Mouse (Mus musculus) intestine, embryonic 14.5 days (tissue): ENCODE data around the gene Tmcc3. TPM values are rescaled to one million over a fixed set of nuclear protein-coding genes. Genes with fewer than 3 reads are reported as not detected.
A peak's percentile ranks its signal among the peaks of the same experiment; 100 is the strongest.

ENCODE experiments used
- ATAC-seq: fragments of 200-750 bp; cut with Nextera tagmentation; replicated peaks from 2 replicates; pipeline ENCODE4 v1.8.0; 2017; ENCODE audit warnings: low read depth, moderate number of reproducible peaks, moderate TSS enrichment, moderate library complexity; ENCODE audit not compliant: low FRiP score, low TSS enrichment
- DNase-seq: peaks from one replicate; pipeline ENCODE4 v3.0.0-alpha.2; 2018; ENCODE audit warnings: low spot score
- H3K27ac ChIP-seq: fragments of 300-500 bp; sonication (generic); 2 replicates; pipeline ENCODE4 v1.5.1; 2014; ENCODE audit warnings: low read depth, mild to moderate bottlenecking, control low read depth
- H3K27me3 ChIP-seq: fragments of 300-500 bp; sonication (generic); replicated peaks from 2 replicates; pipeline ENCODE4 v1.6.1; 2014; ENCODE audit warnings: low read length, control low read depth; ENCODE audit not compliant: control insufficient read depth, insufficient read depth
- H3K36me3 ChIP-seq: fragments of 300-500 bp; sonication (generic); 2 replicates; pipeline ENCODE4 v1.6.1; 2014; ENCODE audit warnings: low read length, control low read depth; ENCODE audit not compliant: control insufficient read depth, insufficient read depth
- H3K4me1 ChIP-seq: fragments of 300-500 bp; sonication (generic); replicated peaks from 2 replicates; pipeline ENCODE4 v1.6.1; 2014; ENCODE audit warnings: low read length, control low read depth, mixed read lengths; ENCODE audit not compliant: control insufficient read depth, insufficient read depth
- H3K4me2 ChIP-seq: fragments of 300-500 bp; sonication (generic); 2 replicates; pipeline ENCODE4 v1.6.1; 2014; ENCODE audit warnings: low read length
- H3K4me3 ChIP-seq: fragments of 300-500 bp; sonication (generic); 2 replicates; pipeline ENCODE4 v1.5.1; 2014; ENCODE audit warnings: low read depth, low read length, control low read depth, mixed read lengths
- H3K9ac ChIP-seq: fragments of 300-500 bp; sonication (generic); 2 replicates; pipeline ENCODE4 v1.6.1; 2014; ENCODE audit warnings: mild to moderate bottlenecking, low read length
- H3K9me3 ChIP-seq: fragments of 300-500 bp; sonication (generic); 2 replicates; pipeline ENCODE4 v1.6.1; 2016; ENCODE audit warnings: low read length, control low read depth; ENCODE audit not compliant: control insufficient read depth
- WGBS: fragments of 180-500 bp; shearing (Covaris S2); extraction: QIAGEN DNeasy Blood & Tissue Kit; methylation state at CpG from one replicate; pipeline ENCODE4 v1.1.7; 2014; 5-methylcytosine and 5-hydroxymethylcytosine counted together
- polyA plus RNA-seq: library from polyadenylated mRNA; unstranded; fragments of >200 nt; fragmentation: Nextera tagmentation; extraction: Ambion mirVana; gene quantifications from 2 replicates; pipeline ENCODE4 v1.2.1, GENCODE M21; 2014

Gene Tmcc3
- polyA plus RNA-seq, 1 experiment from 2014 or later = 10.4 TPM

DNA sequence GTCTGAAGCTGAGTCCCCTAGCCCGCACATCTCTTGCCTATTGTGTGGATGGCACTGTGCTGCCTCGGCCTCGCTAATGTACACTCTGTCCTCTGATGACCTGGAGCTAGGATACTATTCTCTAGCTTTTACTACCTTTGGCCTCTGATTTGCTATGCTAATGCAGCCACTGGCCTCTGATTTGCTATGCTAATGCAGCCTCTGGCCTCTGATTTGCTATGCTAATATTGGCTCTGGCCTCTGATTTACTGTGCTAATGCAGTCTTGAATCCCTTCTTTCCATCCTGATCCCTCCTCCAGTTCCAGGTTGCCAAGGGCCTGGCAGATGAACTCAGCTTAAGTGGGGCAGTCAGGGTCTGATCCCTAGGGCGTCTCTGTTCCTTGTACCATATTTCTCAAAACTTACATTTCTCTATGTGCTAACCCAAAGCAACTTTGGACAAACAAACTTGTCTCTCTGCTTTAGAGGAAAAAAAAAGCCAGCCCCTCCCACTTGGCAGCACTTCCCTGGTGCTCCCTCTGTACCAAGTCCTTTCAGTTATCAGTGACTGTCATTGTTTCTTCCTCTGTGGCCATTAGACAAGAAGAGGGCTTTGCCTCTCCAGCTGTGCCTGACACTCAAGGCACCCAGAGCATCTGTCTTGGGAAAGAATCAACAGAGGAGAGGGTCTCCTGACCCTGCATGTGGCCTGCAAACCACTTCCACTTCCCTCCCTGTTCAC, 237.9 kb downstream of the Tmcc3 start:
- Histone ChIP-seq H3K9me3 (no peaks in the 10 kb centered on the region), H3K27ac (0 out of 2 replicates have a peak overlapping the region, but pooled peaks have one; percentile 27)

GRCm38 (mm10) chr10:94550649-94551048, 238.9 kb downstream of the Tmcc3 start:
- Histone ChIP-seq H3K27me3 (no peaks in the 10 kb centered on the region), H3K4me2 (no peak overlapping the region), H3K9ac (no peak overlapping the region), H3K27ac (peak overlapping the region; percentile 45; the same call in 1 of the 2 replicates), H3K36me3 (no peaks in the 10 kb centered on the region), H3K4me3 (no peak overlapping the region), H3K9me3 (no peaks in the 10 kb centered on the region), H3K4me1 (peaks cover 30% of the 10 kb centered on the region)
- no peak for DNase-seq
- WGBS = 46% methylated on average over 9 of the region's 9 CpGs
- peak; percentile 18; the same call in 1 of the 2 replicates for ATAC-seq

More for the DNA sequence above, 237.9 kb downstream of the Tmcc3 start:
- Histone ChIP-seq H3K9ac (no peak overlapping the region), H3K4me2 (no peak overlapping the region), H3K36me3 (no peaks in the 10 kb centered on the region), H3K27me3 (no peaks in the 10 kb centered on the region), H3K4me1 (peaks cover 34% of the 10 kb centered on the region), H3K4me3 (no peak overlapping the region)
- no peak for ATAC-seq
- DNase-seq = no peak
- WGBS = 63% methylated on average over 4 of the region's 4 CpGs

DNA sequence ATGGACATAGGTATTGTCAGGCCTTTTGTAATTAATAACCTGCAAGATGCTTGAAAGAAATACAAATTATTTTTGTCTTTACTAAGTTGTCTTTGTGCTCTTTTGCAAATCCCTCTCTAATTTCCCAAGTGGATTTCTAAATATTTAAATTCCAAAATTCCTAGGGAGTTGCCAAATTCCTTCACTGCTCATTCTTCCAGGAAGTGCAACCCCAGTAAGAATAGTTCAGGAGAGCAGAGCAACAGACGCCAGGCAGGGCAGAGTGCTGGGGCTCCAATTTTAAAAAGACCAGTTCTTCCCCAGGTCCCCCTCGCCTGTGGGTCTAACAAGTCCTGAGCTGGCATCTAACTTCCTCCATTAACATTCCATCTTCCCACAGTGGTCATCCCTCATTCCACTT, 239.3 kb downstream of the Tmcc3 start:
- H3K27me3 ChIP-seq = no peaks in the 10 kb centered on the region
- DNase-seq = no peak
- no peak overlapping the region for H3K4me3 ChIP-seq
- H3K9ac ChIP-seq = no peak overlapping the region
- peak overlapping the region; percentile 45; the same call in 1 of the 2 replicates for H3K27ac ChIP-seq
- no peak overlapping the region for H3K4me2 ChIP-seq
- WGBS = 24% methylated on average over 2 of the region's 2 CpGs
- no peak for ATAC-seq
- H3K9me3 ChIP-seq = no peaks in the 10 kb centered on the region
- H3K4me1 ChIP-seq = peaks cover 26% of the 10 kb centered on the region
- H3K36me3 ChIP-seq = no peaks in the 10 kb centered on the region

- no peaks in the 10 kb centered on the region for H3K9me3 ChIP-seq
- ATAC-seq = no peak
- peaks cover 23% of the 10 kb centered on the region for H3K4me1 ChIP-seq
- no peak overlapping the region for H3K4me3 ChIP-seq
- no peaks in the 10 kb centered on the region for H3K36me3 ChIP-seq
- H3K4me2 ChIP-seq = no peak overlapping the region
- no peak for DNase-seq
- no peak overlapping the region for H3K9ac ChIP-seq
- H3K27me3 ChIP-seq = no peaks in the 10 kb centered on the region
- H3K27ac ChIP-seq = no peak overlapping the region
- 90% methylated on average over 6 of the region's 6 CpGs for WGBS
Measured at GRCm38 (mm10) chr10:94551511-94551910, 239.8 kb downstream of the Tmcc3 start.

DNA sequence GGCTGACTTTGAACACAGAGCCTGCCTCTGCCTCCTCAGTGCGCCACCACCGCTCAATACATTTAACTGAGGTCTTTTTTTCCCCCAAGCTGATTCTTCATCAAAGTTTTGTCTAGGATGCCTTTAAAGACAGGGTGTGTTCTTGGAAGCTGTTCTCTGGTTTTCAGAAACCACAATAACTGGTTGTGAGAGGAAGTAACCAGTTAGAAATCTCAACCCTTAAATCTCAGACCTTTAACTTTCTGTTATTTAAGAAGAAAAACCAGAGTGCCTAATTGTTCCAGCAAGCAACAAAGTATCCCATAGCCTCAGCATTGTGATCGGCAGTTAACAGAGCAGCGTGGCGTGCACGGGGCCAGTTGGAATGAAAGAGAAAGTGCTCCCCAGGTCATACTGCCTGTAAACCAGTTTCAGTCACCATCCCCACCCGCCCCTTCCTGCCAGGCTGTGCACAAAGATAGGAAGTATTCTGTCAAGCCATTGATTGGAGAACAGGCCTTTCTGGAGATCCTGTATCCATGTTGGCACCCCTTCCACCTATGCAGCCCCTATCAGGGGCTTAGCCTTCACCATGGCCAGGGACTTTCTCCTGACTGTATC, 240.3 kb downstream of the Tmcc3 start:
- Histone ChIP-seq H3K4me3 (no peak overlapping the region), H3K27me3 (no peaks in the 10 kb centered on the region), H3K4me1 (peaks cover 23% of the 10 kb centered on the region), H3K27ac (no peak overlapping the region), H3K9ac (no peak overlapping the region), H3K4me2 (no peak overlapping the region), H3K36me3 (no peaks in the 10 kb centered on the region), H3K9me3 (no peaks in the 10 kb centered on the region)
- ATAC-seq (no peak), DNase-seq (no peak)
- 76% methylated on average over 7 of the region's 7 CpGs for WGBS

- Histone ChIP-seq H3K4me1 (peaks cover 20% of the 10 kb centered on the region), H3K9me3 (no peaks in the 10 kb centered on the region), H3K4me3 (no peak overlapping the region), H3K9ac (no peak overlapping the region), H3K27ac (no peak overlapping the region), H3K36me3 (no peaks in the 10 kb centered on the region), H3K4me2 (no peak overlapping the region), H3K27me3 (no peaks in the 10 kb centered on the region)
- DNase-seq = no peak
- no peak for ATAC-seq
- WGBS = 78% methylated on average over 2 of the region's 2 CpGs
Measured at GRCm38 (mm10) chr10:94555394-94555793, 243.6 kb downstream of the Tmcc3 start.

GRCm38 (mm10) chr10:94557428-94558149, 245.8 kb downstream of the Tmcc3 start:
- no peaks in the 10 kb centered on the region for H3K36me3 ChIP-seq
- H3K27ac ChIP-seq = no peak overlapping the region
- H3K4me2 ChIP-seq = no peak overlapping the region
- H3K27me3 ChIP-seq = no peaks in the 10 kb centered on the region
- WGBS = 52% methylated on average over 6 of the region's 6 CpGs
- no peak overlapping the region for H3K9ac ChIP-seq
- H3K4me3 ChIP-seq = no peak overlapping the region
- no peaks in the 10 kb centered on the region for H3K9me3 ChIP-seq
- no peak for ATAC-seq
- no peak for DNase-seq
- peaks cover 5% of the 10 kb centered on the region; the same call in 1 of the 2 replicates for H3K4me1 ChIP-seq

DNA sequence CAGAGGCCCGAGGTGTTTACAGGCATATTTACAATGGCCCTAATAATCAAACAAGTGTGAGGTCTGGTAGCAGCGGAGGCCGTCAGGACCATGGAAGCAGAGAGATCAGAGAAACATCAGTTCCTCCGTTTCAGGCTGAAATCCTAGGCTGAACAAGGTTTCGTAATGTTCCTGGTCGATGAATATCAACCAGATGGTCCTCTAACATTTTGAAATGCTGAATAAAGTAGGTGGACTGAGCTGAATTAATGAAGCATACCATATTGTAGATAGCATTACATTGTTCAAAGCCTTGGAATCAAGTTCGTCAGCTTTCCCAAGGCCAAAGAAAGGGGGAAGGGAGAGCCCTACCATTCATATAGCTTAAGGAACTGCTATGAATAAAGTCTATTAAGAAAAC, 247.1 kb downstream of the Tmcc3 start:
- H3K9ac ChIP-seq = no peak overlapping the region
- H3K4me3 ChIP-seq = no peak overlapping the region
- H3K36me3 ChIP-seq = no peaks in the 10 kb centered on the region
- no peak overlapping the region for H3K4me2 ChIP-seq
- 77% methylated on average over 7 of the region's 7 CpGs for WGBS
- H3K9me3 ChIP-seq = no peaks in the 10 kb centered on the region
- H3K27me3 ChIP-seq = no peaks in the 10 kb centered on the region
- ATAC-seq (no peak), DNase-seq (no peak)
- peaks cover 5% of the 10 kb centered on the region; the same call in 1 of the 2 replicates for H3K4me1 ChIP-seq
- no peak overlapping the region for H3K27ac ChIP-seq
